Mouse (Mus musculus) kidney, adult 10 weeks (tissue): ENCODE data around the gene Tnfrsf21. TPM values are rescaled to one million over a fixed set of nuclear protein-coding genes. Genes with fewer than 3 reads are reported as not detected.

Source experiments
- polyA plus RNA-seq: library from polyadenylated mRNA; stranded (reverse); fragments of 350-450 nt; fragmentation: Illumina TruSeq; extraction: RNeasy Lipid Tissue Mini Kit (QIAGEN cat#74804); gene quantifications from one replicate; pipeline ENCODE4 v1.2.3, GENCODE M21; 2014; ENCODE audit warnings: low read depth, low replicate concordance

The Tnfrsf21 gene
- polyA plus RNA-seq: 192 TPM

GRCm38 (mm10) chr17:43016371-43017331 lies at the start of gene Tnfrsf21:
TSS of gene Tnfrsf21 (plus strand) at chr17:43016555.

Other genes with a start within 250 kb of the Tnfrsf21 start
- 214 TPM for gene Cd2ap, start 139.9 kb upstream of the Tnfrsf21 start, polyA plus RNA-seq